Mouse (Mus musculus) mesoderm, embryonic 11.5 days (tissue): ENCODE results near the gene Cux2.

Experiments used
- DNase-seq: peaks from one replicate; pipeline ENCODE4 v3.0.0-alpha.2; 2012; ENCODE audit warnings: low read depth, low spot score

The Cux2 gene

DNA sequence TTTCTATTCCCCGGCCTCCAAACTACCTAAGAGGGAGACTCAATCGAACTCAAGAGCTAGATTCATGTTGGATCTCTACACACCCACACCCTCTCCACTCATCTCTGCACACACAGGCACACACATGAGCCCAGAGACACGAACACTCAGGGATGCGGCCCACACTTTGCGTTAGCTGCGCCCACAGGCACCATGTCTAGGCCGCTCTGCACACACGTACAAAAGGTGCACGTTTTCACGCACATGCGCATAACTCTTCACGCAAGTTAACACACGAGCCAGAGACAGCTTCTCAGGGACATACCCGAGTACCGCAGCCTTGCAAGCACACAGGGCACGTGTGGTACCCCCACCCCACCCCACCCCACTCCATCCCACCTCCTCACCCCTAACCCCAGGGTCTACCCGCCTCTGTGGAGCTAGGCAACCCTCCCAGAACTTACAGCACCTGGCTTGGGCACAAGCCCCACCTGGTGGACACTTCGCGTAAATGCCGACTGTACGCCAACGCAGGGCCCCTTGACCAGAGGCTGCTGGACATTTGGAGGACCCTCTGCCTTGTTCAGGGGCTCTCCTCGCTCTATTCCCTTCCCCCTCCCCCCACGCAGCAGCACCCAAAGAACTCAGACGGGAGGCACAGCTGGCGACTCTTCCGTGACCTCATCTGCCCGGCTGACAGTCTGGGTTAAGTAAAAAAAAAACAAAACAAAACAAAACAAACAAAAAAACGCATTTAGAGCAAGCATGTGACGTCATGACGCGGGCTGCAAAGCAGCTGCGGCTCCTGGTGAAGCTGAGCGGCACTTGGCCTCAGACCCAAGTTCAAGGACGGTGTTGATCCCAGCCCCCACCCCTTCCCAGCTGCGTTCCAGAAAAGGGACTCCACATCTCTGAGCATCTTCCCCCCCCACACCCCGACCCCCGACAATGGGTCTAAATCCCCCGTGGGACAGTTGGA lies 9.4 kb upstream of the Cux2 start:
- DNase-seq: peak; percentile 85

DNA sequence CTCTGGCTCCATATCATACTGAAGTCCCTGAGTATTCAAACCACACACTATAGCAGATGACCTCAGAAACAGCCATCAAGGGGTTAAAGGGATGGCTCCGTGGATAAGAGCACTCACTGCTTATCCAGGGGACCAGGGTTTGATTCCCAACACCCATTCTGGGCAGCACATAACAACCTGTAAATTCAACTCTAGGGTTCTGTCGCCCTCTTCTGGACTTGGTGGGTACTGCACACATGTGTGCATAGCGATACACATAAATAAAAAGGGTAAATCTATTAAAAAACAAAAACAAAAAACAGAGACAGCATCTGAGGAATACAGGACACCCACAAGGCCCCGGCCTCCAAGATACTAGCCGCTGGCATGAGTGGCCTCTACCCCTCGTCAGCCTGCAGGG lies 7.7 kb upstream of the Cux2 start:
- no peak for DNase-seq

DNA sequence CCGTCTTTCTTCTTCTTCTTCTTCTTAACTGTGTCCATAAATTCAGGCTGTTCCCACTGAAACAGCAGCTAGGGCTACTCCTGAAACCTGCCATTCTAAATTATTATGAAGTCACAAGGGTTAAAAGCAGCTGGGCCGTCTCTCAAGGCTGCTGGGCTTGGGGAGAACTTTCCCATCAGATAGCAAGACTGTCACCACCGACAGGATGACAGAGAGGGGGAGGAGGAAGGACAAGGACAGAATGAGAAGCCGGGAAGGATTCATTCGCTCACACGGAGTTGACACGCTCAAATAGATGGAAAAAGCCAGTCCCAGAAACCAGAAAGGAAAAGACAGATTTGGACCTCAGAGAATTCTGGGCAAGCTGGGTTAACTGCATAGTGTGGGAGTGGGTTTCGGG lies 6.7 kb upstream of the Cux2 start:
- DNase-seq: no peak

DNA sequence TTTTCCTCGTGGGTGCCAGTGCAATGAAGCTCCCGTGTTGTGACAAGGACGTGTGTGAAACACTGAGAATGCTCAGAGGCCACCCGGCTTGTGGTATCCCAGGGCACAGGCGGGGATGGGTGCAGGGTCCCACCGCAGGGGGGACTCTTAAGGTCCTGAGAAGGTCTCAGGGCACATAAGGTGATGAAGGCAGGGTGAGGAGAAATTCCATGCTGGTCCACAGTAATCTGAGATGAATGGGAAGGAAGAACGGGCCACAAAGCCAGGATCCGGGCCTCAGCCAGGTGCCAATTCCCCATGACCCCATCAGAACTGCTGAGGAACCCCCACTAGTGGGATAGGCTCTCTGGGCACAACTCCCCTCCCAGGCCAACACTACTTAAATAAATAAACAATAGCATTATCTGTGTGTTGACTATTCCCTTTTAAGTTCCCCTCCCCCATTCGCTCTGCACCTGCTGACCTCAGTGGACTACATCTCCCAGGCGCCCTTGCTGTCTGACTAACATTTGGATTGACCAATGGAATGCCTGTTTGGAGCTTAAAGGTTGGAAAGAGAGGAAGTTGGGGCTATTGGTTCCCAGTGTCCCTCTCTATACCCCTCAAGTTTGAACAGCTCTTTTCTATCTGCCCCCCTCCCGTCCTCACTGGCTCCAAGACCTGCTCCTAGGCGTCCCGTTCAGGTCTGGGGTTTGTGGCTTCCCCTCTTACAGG lies 4.4 kb upstream of the Cux2 start:
- DNase-seq: no peak

DNA sequence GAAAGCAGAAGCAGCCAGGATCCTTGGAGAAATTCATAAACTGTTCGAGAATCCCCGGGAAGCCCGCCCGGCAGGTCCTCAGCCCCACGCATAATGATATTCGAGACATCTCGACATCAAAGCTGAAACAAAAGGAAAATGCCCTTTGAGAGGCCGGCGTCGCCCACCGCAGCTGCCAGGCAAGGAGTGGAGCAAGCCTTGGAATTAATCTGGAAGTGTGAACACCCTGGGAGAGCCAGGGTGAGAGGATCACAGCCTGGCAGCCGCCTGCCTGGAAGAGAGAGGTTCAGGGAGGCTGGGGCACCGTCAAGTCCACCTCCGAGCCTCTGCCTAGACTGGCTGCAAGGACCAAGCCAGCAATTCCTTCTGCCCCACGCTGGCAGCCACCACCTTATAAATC lies 3.7 kb upstream of the Cux2 start:
- no peak for DNase-seq

DNA sequence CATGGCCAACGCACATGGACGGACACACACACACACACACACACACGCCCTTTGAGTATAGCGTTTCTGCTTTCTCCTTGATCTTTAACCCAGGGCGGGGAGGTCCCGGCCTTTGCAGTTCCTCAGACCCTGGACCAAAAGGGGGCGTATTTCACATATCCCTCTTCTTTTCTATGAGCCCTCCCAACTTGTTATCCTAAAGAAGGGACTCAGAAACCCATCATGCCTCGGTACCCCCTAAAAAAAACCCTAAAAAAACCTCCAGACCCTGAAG lies 867 bp upstream of the Cux2 start:
- DNase-seq: no peak

DNA sequence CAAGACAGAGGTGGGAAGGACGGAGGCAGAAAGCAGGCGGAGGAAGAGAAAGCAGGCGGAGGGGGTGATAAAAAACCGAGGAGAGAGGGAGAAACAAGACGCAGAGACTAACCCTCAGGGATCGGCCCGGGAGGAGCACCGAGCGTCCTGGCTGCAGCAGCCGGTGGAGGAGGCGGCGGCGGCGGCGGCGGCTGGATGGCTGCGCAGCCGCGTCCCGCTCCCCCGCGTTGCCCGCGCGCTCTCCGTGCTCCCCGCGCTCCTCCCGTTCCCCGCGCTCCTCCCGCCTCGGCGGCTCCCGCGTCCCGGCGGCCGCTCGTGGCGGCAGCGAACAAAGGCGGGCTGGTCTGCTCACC lies 262 bp downstream of the Cux2 start:
- no peak for DNase-seq

DNA sequence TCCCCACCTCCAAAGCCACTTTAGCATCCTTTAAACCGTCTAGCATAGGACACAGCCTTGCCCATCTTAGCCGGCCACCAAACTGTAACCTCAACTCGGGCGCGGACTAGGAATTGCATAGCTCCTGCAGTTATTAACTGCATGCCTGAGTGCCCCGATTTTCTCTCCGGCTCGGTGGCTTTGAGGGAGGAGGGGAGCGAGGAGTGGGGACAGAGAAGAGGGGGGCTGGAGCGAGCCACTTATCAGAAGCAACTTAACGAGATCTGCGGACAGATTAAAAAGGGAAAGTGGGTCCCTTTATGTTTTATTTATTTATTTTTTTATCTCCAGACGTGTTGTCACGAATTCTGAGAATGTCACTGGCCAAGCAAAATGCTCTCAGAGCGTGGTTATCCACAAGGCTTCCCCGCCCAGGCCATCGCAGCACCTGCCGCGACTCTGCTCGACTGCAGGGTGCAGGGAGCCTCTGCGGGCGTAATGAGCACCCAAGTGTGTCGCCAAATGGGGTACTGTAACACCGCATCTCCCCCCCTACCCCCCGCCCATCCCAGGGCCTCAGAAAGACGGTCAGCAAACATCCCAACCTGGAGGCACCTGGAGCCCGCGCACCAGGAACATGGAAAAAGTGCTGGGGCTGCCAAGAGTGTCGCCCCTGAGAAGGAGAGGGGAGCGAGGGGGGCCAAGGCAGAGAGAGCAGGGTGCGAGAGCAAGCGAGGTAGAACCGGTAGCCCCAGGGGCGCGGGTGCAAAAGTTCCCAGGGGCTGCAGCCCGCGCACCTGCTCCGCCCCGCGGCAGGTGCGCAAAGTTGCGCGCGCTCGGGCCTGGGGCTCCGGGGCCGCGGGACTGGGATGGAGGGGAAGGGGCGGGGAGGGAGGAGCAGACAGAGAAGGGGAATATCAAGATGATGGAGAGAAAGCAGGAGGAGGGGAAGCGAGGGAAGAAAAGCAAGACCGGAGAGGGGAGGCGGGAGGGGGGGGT lies 927 bp downstream of the Cux2 start:
- DNase-seq: peak; percentile 34

DNA sequence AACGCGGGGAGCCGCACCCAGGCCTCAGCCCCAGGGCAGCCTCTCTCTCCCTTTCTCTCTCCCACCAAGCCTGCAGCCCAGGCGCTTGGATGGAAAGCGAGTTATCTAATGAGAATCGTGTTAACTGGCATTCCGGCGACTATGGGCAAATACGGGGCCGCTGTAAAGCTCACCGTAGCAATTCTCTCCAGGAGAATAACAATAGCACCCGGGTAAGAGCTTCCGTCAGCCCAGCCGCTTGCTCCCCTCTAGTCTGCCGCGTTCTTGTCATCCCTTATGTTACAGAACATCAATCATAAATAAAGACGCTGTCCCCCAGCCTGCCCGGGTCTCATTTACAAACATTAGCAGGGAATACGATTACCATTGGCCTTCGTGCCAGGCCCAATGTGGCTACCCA lies 1.6 kb downstream of the Cux2 start:
- DNase-seq: no peak

DNA sequence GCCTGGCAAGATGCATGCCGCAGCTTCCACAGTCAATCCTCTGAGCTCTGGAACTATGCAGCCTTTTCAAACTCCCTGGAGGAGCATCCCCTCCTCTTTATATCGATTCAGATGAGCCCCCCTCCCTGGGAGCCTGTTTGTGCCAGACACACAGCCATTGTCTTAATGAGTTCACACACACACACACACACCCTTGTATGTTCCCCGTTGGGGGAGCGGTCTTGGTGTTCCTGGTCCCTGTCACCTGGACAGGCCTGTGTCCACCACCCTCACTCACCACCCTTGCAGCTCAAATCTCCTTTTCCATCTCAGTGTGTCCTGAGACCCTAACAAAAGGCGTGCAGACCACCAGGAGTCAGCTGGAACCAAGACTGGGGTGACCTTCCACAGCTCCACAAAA lies 2.1 kb downstream of the Cux2 start:
- no peak for DNase-seq

DNA sequence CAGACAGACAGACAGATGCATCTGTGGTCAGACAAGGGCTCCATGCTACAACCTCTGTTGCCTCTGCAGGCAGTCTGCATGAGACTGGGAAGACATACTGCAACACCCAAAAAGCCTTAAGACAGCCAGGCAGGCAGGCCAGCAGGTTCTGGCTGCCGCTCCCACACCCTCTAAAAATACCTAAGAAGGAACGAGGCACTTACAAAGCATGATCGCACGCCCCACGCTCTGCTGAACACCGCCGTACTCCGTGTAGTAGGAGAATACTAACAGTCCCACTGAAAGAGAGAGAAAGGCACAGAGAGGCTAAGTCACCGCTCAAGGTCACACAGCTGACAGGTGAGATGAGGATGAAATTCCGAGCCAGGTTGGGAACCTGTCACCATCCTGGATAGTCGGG lies 6.3 kb downstream of the Cux2 start:
- no peak for DNase-seq

DNA sequence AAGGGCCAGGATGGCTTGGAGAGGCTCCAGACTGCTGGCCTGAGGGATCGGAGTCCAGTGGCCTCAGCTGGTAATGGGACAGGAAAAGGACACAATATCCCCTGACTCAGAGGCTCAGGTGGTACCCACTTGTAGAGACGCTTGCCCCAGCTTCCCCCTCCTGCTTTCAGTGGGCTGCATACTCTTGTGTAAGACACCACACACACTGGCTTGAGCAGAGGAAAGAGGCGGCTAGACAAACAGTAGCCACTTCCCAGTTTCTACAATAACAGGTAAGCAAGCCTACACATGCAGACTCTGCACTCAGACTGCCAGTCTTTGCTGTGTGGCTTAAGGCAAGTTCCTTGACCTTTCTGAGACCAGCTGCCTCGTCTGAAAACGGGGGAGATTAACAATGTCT lies 14.6 kb downstream of the Cux2 start:
- DNase-seq: no peak

DNA sequence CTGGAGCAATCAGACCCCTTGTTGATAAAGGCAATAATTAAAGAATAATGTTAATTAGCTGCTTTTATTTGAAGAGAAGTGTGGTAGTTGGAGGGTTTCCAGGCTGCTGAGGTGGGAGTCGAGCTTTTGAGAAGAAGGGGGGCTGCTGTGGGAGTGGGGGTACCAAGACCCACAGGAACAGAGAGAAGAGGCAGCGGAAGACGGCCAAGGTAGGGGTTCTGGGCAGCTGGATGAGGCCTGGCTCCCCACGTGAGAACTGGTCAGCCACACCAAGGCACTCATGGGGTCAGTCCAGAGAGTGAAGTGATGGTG lies 16.8 kb downstream of the Cux2 start:
- no peak for DNase-seq

DNA sequence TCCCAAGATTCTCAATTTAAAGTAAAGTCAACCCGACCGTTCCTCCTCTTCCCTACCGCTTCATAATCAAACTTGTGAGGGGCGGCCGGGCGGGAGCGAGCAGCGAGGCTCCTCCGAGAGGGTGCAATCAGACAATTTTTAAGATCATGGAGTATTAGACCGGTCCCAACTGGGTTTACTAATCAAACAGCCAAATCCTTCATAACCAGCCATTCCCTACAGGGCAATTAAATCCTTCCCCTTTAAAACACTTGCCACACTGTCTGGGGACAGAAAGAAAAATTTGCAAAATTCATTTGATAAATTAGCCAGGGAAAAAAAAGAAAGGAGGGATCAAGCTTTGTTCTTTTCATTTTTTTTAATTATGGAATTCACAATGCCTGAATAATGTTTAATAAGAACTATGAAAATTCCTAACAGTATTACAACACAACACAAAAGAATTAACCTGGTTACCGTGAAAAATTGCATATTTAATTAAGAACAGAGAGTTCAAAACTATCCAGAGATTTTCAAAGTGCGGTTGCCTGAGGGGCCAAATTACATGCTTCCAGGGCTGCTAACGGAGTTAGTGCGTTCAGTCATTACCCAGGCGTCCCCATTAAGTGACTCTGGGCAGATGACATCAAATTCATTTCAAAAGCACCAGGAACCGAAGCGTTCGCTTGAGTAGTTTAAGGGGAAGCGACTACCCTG lies 17.3 kb downstream of the Cux2 start:
- no peak for DNase-seq

DNA sequence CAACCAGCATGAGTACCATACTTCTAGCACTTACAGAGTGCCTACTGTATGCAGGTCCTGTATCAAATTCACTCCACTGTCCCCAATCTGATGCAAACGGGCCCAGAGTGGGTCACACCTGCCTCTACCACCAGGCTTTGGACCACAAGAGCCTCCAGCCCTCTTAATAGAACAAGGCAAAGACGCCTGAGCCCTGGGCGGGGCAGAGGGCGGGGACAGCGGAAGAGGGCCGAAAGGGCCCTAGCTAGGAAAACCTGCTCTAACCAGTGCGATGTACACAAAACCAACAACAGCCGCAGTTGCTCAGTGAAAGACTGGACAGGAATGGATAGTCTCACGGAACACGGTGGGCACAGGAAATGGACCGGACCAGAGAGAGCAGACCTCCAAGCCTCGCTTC lies 18.8 kb downstream of the Cux2 start:
- DNase-seq: no peak

DNA sequence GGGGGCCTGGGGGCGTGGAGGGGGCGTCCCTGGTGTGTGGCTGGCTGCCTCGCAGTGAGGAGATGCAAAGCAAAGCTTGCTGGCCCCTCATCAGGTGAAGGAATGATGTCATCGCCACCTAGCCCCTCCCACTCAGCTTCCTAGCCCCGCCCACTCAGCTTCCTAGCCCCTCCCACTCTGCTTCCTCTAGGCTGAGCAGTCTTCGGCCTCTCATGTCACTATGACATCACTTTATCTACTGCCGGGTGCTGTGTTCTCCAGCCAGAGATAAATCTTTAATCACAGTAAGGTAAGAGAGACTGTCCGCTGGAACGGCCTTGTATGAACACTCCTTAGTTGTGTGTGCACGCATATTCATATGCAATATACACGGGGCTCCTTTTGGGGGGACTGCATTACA lies 19.3 kb downstream of the Cux2 start:
- DNase-seq: no peak

DNA sequence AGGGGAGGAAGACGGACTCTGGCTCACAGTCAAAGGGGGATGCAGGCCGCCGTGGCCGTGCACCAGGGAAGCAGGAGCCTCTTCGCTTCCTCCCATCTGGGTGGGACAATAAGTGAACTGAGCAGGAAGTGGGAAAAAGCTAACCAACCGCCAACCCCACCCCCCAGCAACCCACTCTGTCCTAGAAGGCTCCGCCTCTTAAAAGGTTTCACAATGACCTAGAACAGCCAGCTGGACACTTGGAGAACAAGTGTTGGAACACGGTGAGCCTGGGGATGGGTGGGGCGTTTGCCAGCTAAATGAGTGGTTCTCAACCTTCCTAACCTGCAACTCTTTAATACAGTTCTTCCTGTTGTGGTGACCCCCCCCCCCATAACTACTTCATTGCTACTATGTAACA lies 23.1 kb downstream of the Cux2 start:
- DNase-seq: no peak

DNA sequence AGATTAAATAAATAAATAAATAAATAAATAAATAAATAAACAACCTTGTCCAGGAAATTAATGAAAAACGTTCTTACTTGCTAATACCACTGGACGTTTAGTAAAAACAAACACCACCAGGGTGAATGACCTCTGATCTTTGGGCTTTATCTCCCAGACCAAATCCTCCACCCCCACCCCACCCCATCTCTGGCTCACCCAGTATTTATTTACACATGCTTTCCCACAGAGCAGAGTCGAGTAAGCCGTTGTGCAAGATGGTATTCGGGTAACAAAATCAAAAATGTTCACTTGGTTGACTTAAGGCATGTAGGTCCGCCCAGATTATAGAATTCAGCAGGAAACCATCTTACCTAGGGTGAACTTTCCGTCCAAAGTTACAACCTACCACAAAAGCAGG lies 23.6 kb downstream of the Cux2 start:
- DNase-seq: no peak

DNA sequence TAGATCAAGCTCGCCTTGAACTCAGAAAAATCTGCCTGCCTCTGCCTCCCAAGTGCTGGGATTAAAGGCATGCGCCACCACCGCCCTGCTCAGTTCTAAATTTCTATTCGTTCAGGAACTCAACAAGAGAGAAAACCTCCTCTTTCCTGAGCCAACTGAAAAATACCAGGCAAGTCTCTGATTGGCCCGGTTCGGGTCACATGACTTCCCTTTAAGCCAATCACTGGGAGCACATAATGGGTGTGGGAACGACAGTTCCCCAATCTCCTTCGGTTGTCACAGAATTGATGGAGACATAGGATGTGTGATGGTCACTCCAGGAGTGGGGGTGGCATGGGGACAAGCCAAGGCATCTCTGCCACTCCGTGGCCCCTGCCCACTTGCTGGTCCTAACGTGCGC lies 24.8 kb downstream of the Cux2 start:
- no peak for DNase-seq

DNA sequence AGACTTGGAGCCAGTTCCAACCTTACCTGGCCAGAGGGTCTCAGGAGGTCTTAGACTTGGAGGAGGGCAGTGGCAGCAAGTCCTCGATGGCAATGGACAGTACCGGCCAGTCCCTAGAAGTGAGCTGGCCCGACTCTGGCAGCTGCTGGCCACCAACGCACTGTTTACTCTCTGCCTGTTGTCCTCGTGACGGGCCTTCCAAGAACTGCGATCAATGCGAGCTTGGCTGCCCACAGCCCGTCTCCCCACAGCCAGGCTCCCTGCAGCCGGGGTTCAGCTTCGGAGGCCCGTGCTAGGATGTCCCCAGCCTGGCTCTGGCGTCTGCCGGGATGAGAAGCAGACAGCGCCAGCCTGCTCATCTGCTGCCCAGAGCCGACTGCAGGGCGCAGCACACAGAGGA lies 30.6 kb downstream of the Cux2 start:
- no peak for DNase-seq

DNA sequence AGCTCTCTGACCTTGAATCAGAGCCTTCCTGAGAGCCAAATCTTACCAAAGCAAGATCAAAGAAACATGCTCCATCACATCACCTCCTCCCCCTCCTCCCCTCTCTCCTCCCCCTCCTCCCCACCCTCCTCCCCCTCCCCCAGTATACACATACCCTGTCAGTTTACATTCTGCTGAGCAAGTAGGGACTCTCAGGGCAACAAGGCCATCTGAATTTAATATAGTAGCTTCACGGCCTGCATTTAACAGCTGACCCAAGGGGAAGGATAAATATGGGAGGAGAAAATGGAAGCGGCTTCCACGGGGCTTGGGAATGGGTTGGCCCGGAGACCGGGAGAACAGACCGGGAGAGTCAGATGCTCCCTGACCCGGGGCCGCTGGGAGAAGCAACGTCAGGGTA lies 32.1 kb downstream of the Cux2 start:
- no peak for DNase-seq

DNA sequence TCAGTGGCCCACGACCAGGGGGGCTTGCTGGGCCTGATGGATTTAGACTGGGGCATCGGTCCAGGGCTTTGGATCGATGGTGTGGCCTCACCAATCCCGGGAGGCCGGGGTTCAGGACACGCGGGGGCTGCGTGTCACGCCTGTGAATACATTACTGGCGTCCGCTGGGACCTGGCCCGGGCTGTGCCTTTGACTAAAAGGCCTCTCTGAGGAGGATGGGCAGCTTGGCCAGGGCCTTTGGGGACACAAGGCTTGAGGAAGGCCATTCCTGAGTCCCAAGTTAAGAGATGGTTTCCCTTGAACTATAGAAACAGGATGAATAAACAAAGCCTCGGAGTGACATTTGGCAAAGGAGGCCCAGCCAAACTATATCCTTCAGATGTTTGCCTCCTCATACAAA lies 32.6 kb downstream of the Cux2 start:
- DNase-seq: peak; percentile 62
